Mouse (Mus musculus) A20 (cell line): Measurements from ENCODE around the gene Rpl36al.
"Not testable (repeated sequence)": the region's sequence is repeated elsewhere in the genome, so short reads cannot be mapped to it uniquely, and the experiment has no call there.

Experiments used
- DNase-seq: peaks from one replicate; pipeline ENCODE4 v3.0.0-alpha.2; 2011; ENCODE audit warnings: low read depth, low spot score

Rpl36al gene

GRCm38 (mm10) chr12:69196444-69197377, 12.8 kb upstream of the Rpl36al start, which contains the start of gene Gm49383:
Gm49383 (minus strand) TSS chr12:69197104.
- peak; percentile 89 for DNase-seq

GRCm38 (mm10) chr12:69192637-69193036, 8.8 kb upstream of the Rpl36al start:
- DNase-seq = no peak

- no peak for DNase-seq
Measured at GRCm38 (mm10) chr12:69191396-69191795, 7.5 kb upstream of the Rpl36al start.

GRCm38 (mm10) chr12:69190522-69190921, 6.6 kb upstream of the Rpl36al start:
- no peak for DNase-seq

- no peak for DNase-seq
Measured at GRCm38 (mm10) chr12:69190074-69190473, 6.2 kb upstream of the Rpl36al start.

GRCm38 (mm10) chr12:69186811-69187471, 3.1 kb upstream of the Rpl36al start:
- peak; percentile 39 for DNase-seq

GRCm38 (mm10) chr12:69185371-69185770, 1.5 kb upstream of the Rpl36al start:
- DNase-seq = no peak

GRCm38 (mm10) chr12:69184342-69185295, 736 bp upstream of the Rpl36al start:
- peak; percentile 76 for DNase-seq

- no peak for DNase-seq
Measured at GRCm38 (mm10) chr12:69181800-69182199, 2.1 kb downstream of the Rpl36al start.

GRCm38 (mm10) chr12:69179371-69179770, 4.5 kb downstream of the Rpl36al start:
- DNase-seq = no peak

- no peak for DNase-seq
Measured at GRCm38 (mm10) chr12:69177526-69177925, 6.4 kb downstream of the Rpl36al start.

- no peak for DNase-seq
Measured at GRCm38 (mm10) chr12:69175975-69176374, 7.9 kb downstream of the Rpl36al start.

- no peak for DNase-seq
Measured at GRCm38 (mm10) chr12:69171307-69171706, 12.6 kb downstream of the Rpl36al start.

GRCm38 (mm10) chr12:69168461-69169106, 15.3 kb downstream of the Rpl36al start, which contains the start of gene Lrr1:
Lrr1 (plus strand) TSS chr12:69168814.
- DNase-seq = peak; percentile 96

- peak; percentile 66 for DNase-seq
Measured at GRCm38 (mm10) chr12:69167656-69168460, 16.0 kb downstream of the Rpl36al start.

- DNase-seq = not testable (repeated sequence)
Measured at GRCm38 (mm10) chr12:69166861-69167581, 16.9 kb downstream of the Rpl36al start.

GRCm38 (mm10) chr12:69164904-69165303, 19.0 kb downstream of the Rpl36al start:
- DNase-seq = no peak

- not testable (repeated sequence) for DNase-seq
Measured at GRCm38 (mm10) chr12:69163586-69163985, 20.3 kb downstream of the Rpl36al start.

- DNase-seq = not testable (repeated sequence)
Measured at GRCm38 (mm10) chr12:69160677-69161076, 23.2 kb downstream of the Rpl36al start.
